Mouse (Mus musculus) midbrain, embryonic 12.5 days (tissue): ENCODE data around the gene Tifa. TPM values are rescaled to one million over a fixed set of nuclear protein-coding genes. Genes with fewer than 3 reads are reported as not detected.

Experiments used
- ATAC-seq: fragments of 200-750 bp; cut with Nextera tagmentation; 2 replicates; pipeline ENCODE4 v1.8.0; 2017; ENCODE audit warnings: low read depth, moderate TSS enrichment, moderate library complexity; ENCODE audit not compliant: low FRiP score
- H3K27ac ChIP-seq: fragments of 300-500 bp; sonication (generic); replicated peaks from 2 replicates; pipeline ENCODE4 v1.5.1; 2016; ENCODE audit warnings: mild to moderate bottlenecking
- H3K27me3 ChIP-seq: fragments of 300-500 bp; sonication (generic); 2 replicates; pipeline ENCODE4 v1.6.1; 2016; ENCODE audit warnings: mild to moderate bottlenecking
- H3K36me3 ChIP-seq: fragments of 300-500 bp; sonication (generic); 2 replicates; pipeline ENCODE4 v1.6.1; 2016
- H3K4me1 ChIP-seq: fragments of 300-500 bp; sonication (generic); 2 replicates; pipeline ENCODE4 v1.6.1; 2016
- H3K4me2 ChIP-seq: fragments of 300-500 bp; sonication (generic); replicated peaks from 2 replicates; pipeline ENCODE4 v1.6.1; 2016; ENCODE audit warnings: mild to moderate bottlenecking, moderate library complexity
- H3K4me3 ChIP-seq: fragments of 300-500 bp; sonication (generic); 2 replicates; pipeline ENCODE4 v1.5.1; 2016; ENCODE audit warnings: mild to moderate bottlenecking
- H3K9ac ChIP-seq: fragments of 300-500 bp; sonication (generic); replicated peaks from 2 replicates; pipeline ENCODE4 v1.6.1; 2016; ENCODE audit warnings: mild to moderate bottlenecking, moderate library complexity
- H3K9me3 ChIP-seq: fragments of 300-500 bp; sonication (generic); 2 replicates; pipeline ENCODE4 v1.6.1; 2016; ENCODE audit warnings: mild to moderate bottlenecking
- WGBS: fragments of 180-500 bp; shearing (Covaris S2); methylation state at CpG from one replicate; pipeline ENCODE4 v1.1.7; 2016; 5-methylcytosine and 5-hydroxymethylcytosine counted together
- polyA plus RNA-seq: library from polyadenylated mRNA; unstranded; fragments of >200 nt; fragmentation: Nextera tagmentation; extraction: Ambion mirVana; gene quantifications from 2 replicates; pipeline ENCODE4 v1.2.1, GENCODE M21; 2016

Tifa gene
- polyA plus RNA-seq, 1 experiment from 2014 or later: 3.4 TPM

DNA sequence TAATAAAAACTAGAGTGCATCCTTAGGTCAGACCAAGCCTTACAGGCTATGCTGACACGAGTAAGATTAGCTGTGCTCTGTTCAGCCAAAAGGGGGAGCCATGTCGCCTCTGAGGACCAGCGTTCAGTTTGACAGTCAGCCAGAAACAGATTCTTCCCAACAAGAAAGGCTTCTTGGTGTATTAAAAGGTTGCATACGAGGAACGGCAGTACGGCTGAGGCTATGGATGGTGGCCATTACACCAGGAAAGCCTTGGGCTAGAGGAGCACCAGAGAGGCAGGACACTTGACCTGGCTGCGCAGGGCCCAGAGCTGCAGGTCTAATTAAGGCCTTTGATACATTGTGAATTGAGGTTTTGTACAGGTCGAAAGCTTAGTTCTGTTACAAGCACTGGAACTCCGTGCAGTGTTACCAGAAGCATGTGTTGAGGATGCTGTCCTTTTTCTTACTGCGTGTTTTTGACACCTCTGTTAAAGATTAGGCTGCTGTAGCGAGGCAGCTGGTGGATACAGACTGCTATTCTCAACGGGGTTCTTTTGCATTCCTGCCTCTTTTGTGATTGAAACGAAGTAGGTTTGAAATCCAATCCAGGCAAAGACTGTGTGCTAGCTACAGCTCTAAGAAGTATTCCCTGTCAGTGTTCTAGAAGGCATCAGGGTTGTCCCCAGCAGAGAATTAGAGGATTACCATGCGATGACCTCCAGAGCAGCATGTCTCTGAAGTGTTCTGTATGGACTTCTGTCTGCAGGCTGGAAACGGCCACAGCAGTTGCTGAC is 64.0 kb downstream of the Tifa start:
- Histone ChIP-seq H3K9ac (no peak overlapping the region), H3K27me3 (no peaks in the 10 kb centered on the region), H3K4me2 (peak overlapping the region; percentile 13; the same call in 1 of the 2 replicates), H3K36me3 (no peaks in the 10 kb centered on the region), H3K4me3 (no peak overlapping the region), H3K9me3 (no peaks in the 10 kb centered on the region), H3K4me1 (peaks cover 8% of the 10 kb centered on the region), H3K27ac (0 out of 2 replicates have a peak overlapping the region, but pooled peaks have one; percentile 42)
- WGBS: 12% methylated on average over 15 of the region's 15 CpGs
- peak; percentile 77; the same call in 1 of the 2 replicates for ATAC-seq

- H3K27me3 ChIP-seq: no peaks in the 10 kb centered on the region
- no peak for ATAC-seq
- WGBS: 89% methylated on average over 11 of the region's 11 CpGs
Measured at GRCm38 (mm10) chr3:127861340-127861739, 71.7 kb downstream of the Tifa start.

GRCm38 (mm10) chr3:127862479-127862878 is 72.9 kb downstream of the Tifa start:
- WGBS: 78% methylated on average over 4 of the region's 4 CpGs

More at GRCm38 (mm10) chr3:127861340-127861739, 71.7 kb downstream of the Tifa start:
- H3K9me3 ChIP-seq: no peaks in the 10 kb centered on the region
- no peak overlapping the region for H3K9ac ChIP-seq
- H3K27ac ChIP-seq: no peak overlapping the region
- H3K36me3 ChIP-seq: no peaks in the 10 kb centered on the region
- no peaks in the 10 kb centered on the region for H3K4me1 ChIP-seq
- no peak overlapping the region for H3K4me2 ChIP-seq
- H3K4me3 ChIP-seq: no peak overlapping the region

GRCm38 (mm10) chr3:127863571-127863970 is 74.0 kb downstream of the Tifa start:
- 74% methylated on average over 3 of the region's 3 CpGs for WGBS
- ATAC-seq: no peak
- Histone ChIP-seq H3K9ac (no peak overlapping the region), H3K4me2 (no peak overlapping the region), H3K27ac (no peak overlapping the region), H3K27me3 (no peaks in the 10 kb centered on the region), H3K4me1 (peaks cover 10% of the 10 kb centered on the region; the same call in 1 of the 2 replicates), H3K36me3 (no peaks in the 10 kb centered on the region), H3K9me3 (no peaks in the 10 kb centered on the region), H3K4me3 (no peak overlapping the region)

More at GRCm38 (mm10) chr3:127862479-127862878, 72.9 kb downstream of the Tifa start:
- no peak overlapping the region for H3K9ac ChIP-seq
- H3K9me3 ChIP-seq: no peaks in the 10 kb centered on the region
- peaks cover 4% of the 10 kb centered on the region; the same call in 1 of the 2 replicates for H3K4me1 ChIP-seq
- no peak overlapping the region for H3K27ac ChIP-seq
- H3K36me3 ChIP-seq: no peaks in the 10 kb centered on the region
- no peak overlapping the region for H3K4me3 ChIP-seq
- H3K27me3 ChIP-seq: no peaks in the 10 kb centered on the region
- no peak overlapping the region for H3K4me2 ChIP-seq
- no peak for ATAC-seq

DNA sequence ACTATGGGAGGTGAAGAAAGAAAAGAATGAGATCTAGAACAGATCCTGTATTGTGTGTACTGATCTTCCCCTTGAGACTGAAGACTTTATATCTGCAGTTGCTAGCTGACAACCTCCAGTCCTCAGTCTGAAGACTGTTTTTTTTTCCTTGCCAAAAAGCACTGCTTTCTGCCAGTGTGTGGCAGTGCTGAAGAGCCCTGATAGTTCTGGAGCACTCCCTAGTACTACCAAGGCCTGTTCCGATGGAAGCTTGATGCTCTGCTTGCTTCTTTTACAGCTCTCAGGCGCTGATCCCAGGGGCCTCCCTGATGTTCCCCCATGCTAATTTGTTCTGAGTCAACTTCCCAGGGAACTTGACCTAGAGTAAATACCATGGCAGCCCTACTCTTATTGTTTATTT is 74.6 kb downstream of the Tifa start:
- Histone ChIP-seq H3K9ac (no peak overlapping the region), H3K36me3 (no peaks in the 10 kb centered on the region), H3K27me3 (no peaks in the 10 kb centered on the region), H3K4me3 (no peak overlapping the region), H3K27ac (no peak overlapping the region), H3K9me3 (no peaks in the 10 kb centered on the region), H3K4me1 (peaks cover 10% of the 10 kb centered on the region; the same call in 1 of the 2 replicates), H3K4me2 (no peak overlapping the region)
- 40% methylated on average over 2 of the region's 2 CpGs for WGBS
- no peak for ATAC-seq

- Histone ChIP-seq H3K9me3 (no peaks in the 10 kb centered on the region), H3K36me3 (no peaks in the 10 kb centered on the region), H3K9ac (no peak overlapping the region), H3K27me3 (no peaks in the 10 kb centered on the region), H3K4me2 (no peak overlapping the region), H3K4me1 (peaks cover 10% of the 10 kb centered on the region; the same call in 1 of the 2 replicates), H3K4me3 (no peak overlapping the region), H3K27ac (no peak overlapping the region)
- ATAC-seq: peak; percentile 45
- 70% methylated on average over 9 of the region's 9 CpGs for WGBS
Measured at GRCm38 (mm10) chr3:127868046-127868758, 78.6 kb downstream of the Tifa start.

- Histone ChIP-seq H3K4me1 (peaks cover 10% of the 10 kb centered on the region; the same call in 1 of the 2 replicates), H3K4me2 (no peak overlapping the region), H3K9me3 (no peaks in the 10 kb centered on the region), H3K27me3 (no peaks in the 10 kb centered on the region), H3K4me3 (no peak overlapping the region), H3K36me3 (no peaks in the 10 kb centered on the region), H3K9ac (no peak overlapping the region), H3K27ac (no peak overlapping the region)
- WGBS: 53% methylated on average over 5 of the region's 5 CpGs
- peak; percentile 85 for ATAC-seq
Measured at GRCm38 (mm10) chr3:127868880-127869279, 79.3 kb downstream of the Tifa start.

DNA sequence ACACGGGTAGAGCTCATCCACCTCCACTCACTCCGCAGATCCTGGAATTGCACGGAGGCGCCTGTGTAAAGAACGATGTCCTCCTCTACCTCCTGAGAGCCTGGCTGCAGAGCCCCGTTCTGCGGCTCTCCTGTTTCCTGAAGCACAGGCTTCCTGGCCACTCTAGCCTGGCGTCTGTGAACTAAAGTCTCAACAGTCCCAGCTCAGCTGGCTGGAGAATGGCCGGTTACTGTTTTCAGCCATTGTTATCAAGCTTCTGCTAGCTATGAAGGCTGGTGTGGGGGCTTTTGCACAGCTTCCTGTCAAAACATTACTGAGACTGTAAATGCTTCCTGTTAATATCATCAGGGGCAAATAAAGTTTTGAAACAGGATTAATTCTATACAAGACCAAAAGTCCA is 82.0 kb downstream of the Tifa start:
- no peaks in the 10 kb centered on the region for H3K9me3 ChIP-seq
- H3K4me3 ChIP-seq: no peak overlapping the region
- no peaks in the 10 kb centered on the region for H3K36me3 ChIP-seq
- no peak for ATAC-seq
- H3K9ac ChIP-seq: no peak overlapping the region
- H3K27ac ChIP-seq: no peak overlapping the region
- H3K27me3 ChIP-seq: no peaks in the 10 kb centered on the region
- 89% methylated on average over 9 of the region's 9 CpGs for WGBS
- H3K4me1 ChIP-seq: peaks cover 10% of the 10 kb centered on the region; the same call in 1 of the 2 replicates
- H3K4me2 ChIP-seq: no peak overlapping the region

- no peak overlapping the region for H3K27ac ChIP-seq
- H3K36me3 ChIP-seq: no peaks in the 10 kb centered on the region
- H3K9ac ChIP-seq: no peak overlapping the region
- H3K4me3 ChIP-seq: no peak overlapping the region
- H3K4me2 ChIP-seq: no peak overlapping the region
- 85% methylated on average over 4 of the region's 4 CpGs for WGBS
- ATAC-seq: no peak
- H3K4me1 ChIP-seq: no peaks in the 10 kb centered on the region
- H3K9me3 ChIP-seq: no peaks in the 10 kb centered on the region
- H3K27me3 ChIP-seq: no peaks in the 10 kb centered on the region
Measured at GRCm38 (mm10) chr3:127874254-127874883, 84.8 kb downstream of the Tifa start.

DNA sequence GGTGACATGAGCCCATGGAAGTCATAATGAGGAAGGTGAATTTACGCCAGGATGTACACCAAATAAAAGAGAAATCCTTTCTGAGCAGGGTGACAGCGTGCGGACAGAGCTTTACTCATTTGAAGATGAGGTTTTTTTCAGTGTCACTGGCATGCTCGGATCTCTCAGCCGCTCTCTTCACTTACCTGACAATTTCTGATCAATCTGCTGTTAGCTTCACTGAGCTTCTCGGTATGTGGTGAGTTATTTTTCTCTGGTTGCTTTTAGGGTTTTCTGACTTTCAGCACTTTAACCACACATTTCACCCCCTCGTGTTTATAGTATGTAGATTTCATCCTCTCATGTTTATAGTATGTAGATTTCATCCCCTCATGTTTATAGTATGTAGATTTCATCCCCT is 85.5 kb downstream of the Tifa start:
- 87% methylated on average over 7 of the region's 7 CpGs for WGBS
- H3K27ac ChIP-seq: no peak overlapping the region

DNA sequence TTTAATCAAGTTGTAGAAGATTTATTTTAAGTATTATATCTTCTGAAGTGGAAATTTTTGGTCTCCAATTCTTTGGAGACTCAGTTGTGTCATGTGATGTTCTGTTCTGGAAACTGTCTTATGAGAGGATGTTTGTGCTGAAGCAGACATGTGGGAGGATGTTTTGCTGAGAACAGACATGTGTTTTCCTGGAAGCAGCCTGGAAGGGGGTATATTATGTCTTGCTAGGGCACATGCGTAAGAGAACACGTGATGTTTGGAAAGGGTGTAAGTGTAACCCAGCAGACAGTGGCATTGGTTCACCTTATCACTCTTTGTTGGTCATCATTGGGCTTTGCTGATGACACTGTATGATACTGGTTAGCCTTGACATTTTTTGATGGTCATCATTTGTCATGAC is 85.9 kb downstream of the Tifa start:
- 83% methylated on average over 2 of the region's 2 CpGs for WGBS
- Histone ChIP-seq H3K27me3 (no peaks in the 10 kb centered on the region), H3K4me1 (no peaks in the 10 kb centered on the region), H3K9ac (no peak overlapping the region), H3K4me3 (no peak overlapping the region), H3K36me3 (no peaks in the 10 kb centered on the region), H3K4me2 (no peak overlapping the region), H3K27ac (no peak overlapping the region), H3K9me3 (no peaks in the 10 kb centered on the region)
- no peak for ATAC-seq

More for the DNA sequence above, 85.5 kb downstream of the Tifa start:
- no peak overlapping the region for H3K9ac ChIP-seq
- H3K27me3 ChIP-seq: no peaks in the 10 kb centered on the region
- no peak overlapping the region for H3K4me2 ChIP-seq
- no peaks in the 10 kb centered on the region for H3K36me3 ChIP-seq
- no peak overlapping the region for H3K4me3 ChIP-seq
- no peaks in the 10 kb centered on the region for H3K9me3 ChIP-seq
- no peak for ATAC-seq
- no peaks in the 10 kb centered on the region for H3K4me1 ChIP-seq

DNA sequence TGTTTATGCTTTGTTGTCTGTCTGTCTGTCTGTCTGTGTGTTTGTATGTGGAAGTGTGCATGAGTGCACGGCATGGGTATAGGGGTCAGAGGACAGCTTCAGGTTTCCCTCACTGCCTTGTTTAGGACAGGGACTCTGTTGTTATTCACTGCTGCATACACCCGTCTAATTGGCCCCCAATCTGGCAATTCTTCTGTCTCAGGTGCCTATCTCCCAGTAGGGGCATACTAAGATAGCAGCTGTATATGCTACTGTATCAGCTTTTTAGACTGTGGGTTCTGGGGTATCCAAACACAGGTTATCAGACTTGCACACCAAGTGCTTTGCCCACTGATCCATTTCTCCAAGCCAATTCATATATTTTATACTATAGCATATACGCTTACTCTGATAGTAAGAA is 90.4 kb downstream of the Tifa start:
- H3K27ac ChIP-seq: no peak overlapping the region
- no peak for ATAC-seq

More for the DNA sequence above, 90.4 kb downstream of the Tifa start:
- Histone ChIP-seq H3K4me3 (no peak overlapping the region), H3K9ac (no peak overlapping the region), H3K9me3 (no peaks in the 10 kb centered on the region), H3K36me3 (no peaks in the 10 kb centered on the region), H3K4me2 (no peak overlapping the region), H3K4me1 (no peaks in the 10 kb centered on the region), H3K27me3 (no peaks in the 10 kb centered on the region)
- WGBS: 89% methylated on average over 3 of the region's 3 CpGs
